Mouse (Mus musculus) heart, postnatal 0 days (tissue): ENCODE data around the gene Slc26a11.

ENCODE experiments used
- CTCF ChIP-seq: IDR thresholded peaks from 2 replicates; pipeline ENCODE4 v1.5.1; 2016; ENCODE audit warnings: antibody characterized with exemption, control low read depth, low read depth
- EP300 ChIP-seq: IDR thresholded peaks from 2 replicates; pipeline ENCODE4 v1.6.1; 2016; ENCODE audit warnings: antibody characterized with exemption, low read depth

- TF ChIP-seq CTCF (no peak), EP300 (no peak)
These were observed 73.3 kb downstream of the Slc26a11 start for GRCm38 (mm10) chr11:119428649-119429136.
